Mouse (Mus musculus) cerebellum, postnatal 10 days (tissue): ENCODE results near the gene Ccdc187.

ENCODE experiments used
- DNase-seq, 2 experiments: peaks; one replicate each; pipeline ENCODE4 v3.0.0; 2021; ENCODE audit warnings: mixed read lengths in 2 of 2

Ccdc187 gene

DNA sequence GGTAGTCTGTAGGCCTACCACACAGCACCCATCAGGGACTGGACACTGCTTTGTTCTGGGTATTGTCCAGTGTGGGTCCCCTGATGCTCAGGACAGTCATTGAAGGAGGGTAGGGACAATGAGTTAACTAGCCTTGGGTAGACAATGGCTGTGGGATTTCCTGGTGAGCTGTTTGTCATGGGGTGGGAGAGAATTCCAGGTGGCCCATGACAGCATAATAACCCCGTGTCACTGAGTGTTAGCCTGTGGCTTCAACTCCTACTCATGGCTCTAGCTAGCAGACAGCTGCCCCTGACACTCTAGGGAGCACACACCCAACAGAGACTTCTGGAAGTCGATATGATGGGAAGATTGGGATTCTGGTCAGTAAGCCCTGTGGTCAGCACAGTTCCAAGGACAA is at the start of gene Ccdc187:
TSS of gene Ccdc187 (minus strand) at position 101 of the 400 bp plus-strand sequence.
- DNase-seq: no peak

DNA sequence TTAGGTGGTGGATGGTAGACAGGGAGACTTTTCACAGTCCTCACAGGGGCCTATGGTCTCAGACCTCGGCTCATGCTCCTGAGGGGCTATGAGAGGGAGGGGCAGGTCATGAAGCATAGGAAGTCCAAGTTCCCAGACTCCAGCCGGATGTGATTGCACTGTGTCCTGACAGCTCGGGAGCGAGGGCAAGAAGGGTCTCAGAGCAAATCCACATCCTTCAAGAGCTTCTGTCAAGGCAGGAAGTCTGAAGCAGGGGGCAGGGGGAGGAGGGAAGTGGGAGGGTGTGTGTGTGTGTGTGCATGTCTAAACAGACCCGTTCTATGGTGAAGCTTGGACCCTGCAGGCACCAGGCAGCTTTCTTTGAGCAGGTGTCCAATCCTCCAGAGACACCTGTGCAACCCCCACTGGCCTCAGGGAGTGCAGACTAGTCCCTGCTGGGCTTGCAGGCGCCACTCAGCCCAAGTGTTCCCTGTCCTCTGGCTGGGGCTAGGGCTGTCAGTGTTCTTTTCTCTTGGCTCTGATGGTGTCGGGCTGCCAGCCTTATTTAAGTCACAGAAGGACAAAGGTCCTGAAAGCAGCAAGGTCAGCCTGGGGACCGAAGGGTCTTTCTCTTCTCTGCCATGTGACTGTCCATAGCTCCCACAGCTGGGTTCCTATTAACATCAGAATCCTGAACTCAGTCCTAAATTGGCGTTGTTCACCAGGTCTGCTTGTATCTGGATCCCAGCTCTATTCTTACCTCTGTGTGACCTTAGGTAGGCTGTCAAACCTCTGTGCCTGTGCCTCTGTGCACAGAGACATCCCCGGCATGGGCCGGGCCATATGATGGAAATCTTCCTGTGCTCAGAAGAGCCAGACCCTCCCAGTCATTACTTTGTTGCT is 48.5 kb upstream of the Ccdc187 start:
- no peak for DNase-seq

DNA sequence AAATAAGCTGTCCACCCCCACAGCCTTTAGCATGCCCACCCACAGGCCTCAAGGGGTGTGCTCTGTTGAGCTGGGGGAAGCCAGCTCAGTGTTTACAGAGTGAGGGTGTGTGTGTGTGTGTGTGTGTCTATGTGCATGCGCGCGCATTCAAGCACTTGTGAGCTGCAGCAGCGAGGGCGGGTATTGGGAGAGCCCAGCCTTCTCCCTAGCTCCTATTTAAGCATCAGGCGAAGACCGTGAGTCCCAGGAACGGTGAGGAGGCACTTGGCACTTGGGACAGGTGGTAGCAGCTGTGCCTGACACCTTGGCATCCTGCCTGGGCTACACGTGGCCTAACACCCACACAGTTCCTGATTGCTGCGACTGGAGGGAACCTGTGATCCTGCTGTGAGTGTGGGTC is 47.7 kb upstream of the Ccdc187 start:
- DNase-seq: peak; percentile 73 to 79

DNA sequence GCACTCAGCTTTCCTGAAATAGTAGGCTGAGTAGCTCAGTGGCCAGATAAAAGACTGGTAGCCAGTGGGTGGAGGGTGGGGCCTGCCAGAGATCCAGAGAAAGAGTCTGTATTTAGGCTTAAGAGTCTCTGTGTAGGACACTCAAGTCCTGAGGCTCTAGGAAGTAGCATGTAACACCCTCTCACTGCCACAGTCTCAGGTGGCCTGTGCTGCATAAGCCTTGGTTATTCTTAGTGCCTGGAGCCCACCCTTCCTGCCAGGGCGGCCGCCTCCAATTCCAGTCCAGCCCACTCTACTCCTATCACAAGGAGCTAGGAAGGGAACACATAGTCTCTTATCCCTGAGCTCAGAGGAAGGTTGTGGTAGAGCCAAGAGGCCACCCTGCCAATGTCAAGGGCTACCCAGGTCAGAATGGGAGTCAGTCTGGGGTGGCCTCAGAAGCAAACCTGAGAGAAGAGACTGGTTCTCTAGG is 47.2 kb upstream of the Ccdc187 start:
- no peak for DNase-seq

DNA sequence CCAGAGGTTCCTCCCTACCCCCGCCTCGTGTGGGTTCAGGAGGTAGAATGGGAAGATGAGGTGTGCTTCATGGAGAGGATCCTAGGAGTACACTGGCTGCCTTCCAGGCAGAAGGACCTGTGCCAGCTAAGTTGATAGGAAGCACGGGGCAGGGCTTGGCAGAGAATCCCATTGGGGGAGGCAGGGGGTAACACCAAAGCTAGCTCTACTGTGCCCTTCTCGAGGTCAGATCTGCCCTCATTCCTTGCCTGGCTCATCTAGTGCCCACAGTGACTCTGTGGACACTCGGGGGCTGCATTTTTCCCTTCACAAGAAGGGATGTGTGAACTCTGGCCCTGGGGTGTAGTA is 44.8 kb upstream of the Ccdc187 start:
- DNase-seq: peak; percentile 72

DNA sequence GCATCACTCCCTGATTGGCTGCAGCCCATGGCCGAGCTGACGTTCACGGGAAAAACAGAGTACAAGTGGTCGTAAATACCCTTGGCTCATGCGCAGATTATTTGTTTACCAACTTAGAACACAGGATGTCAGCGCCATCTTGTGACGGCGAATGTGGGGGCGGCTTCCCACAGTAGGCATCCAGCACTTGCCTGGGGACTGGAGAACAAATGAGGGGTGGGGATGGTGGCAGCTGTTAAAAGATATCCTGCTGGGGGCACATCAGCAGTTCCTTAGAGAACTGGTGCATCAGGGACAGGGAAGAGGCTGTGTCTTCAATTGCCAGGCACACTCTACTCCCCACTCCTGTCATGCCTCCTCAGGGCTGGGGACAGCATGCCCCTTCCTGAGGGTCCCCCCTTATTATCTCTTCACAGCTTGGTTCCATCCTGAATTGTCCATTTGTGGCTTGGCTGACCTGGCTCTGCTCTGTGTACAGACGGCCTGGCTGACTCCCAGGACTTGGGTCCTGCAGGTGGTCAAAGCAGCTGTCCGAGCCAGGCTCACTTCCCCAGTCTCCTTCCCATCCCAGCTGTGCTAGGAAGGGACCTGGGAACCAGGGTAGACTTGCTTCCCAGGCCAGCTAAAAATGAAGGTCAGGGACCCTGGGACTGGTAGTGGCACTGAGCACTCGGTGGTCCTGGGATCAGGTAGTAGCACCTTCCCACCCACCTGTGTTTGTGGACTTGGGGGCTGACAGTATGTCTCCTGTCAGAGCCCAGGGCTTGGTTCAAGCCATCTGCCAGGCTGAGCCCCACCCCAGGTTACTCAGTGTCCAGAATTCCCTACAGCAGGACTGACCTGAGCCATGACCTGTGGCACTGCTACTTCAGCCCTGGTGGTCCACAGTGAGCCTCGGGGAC is 44.2 kb upstream of the Ccdc187 start:
- DNase-seq: peak; percentile 83 to 84

DNA sequence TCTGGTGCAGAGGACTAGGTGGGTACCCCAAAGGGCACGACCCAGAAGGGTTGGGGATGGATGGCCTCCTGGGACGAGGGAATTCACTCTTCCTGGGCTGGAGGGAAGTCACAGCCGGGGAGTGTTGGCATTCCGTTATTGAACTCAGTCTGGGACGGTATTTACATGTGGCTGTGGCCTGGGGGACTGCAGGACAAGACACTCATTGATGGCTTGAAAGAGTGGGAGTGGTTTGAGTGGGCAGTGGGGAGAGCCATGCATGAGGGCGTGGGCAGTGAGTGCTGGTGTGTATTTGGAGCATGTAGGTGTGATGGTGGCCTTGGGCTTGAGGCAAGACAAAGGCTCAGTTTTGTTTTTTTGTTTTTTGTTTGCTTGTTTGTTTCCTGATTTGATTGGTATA is 36.3 kb upstream of the Ccdc187 start:
- no peak for DNase-seq

DNA sequence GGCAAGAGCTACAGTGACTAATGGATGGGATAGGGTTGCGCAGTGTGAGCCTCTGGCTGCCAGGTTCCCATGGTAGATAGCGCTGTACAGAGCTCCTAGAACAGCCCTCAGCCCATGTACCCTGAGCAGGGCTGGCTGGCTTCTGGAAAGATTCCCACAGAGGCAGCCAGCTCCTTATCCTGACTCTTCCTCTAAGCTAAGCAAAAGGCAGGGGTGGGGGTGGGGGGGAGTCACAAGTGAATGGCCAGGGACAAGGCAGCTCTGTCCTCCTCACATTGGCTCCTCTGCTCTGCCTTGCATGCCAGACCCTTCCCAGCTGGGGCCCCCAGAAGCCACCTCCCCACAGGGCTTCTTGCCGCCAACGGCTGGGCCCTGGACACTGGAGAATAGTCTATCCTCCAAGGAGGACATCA is 35.7 kb upstream of the Ccdc187 start:
- peak in 1 of 2 experiments; percentile 63 for DNase-seq

DNA sequence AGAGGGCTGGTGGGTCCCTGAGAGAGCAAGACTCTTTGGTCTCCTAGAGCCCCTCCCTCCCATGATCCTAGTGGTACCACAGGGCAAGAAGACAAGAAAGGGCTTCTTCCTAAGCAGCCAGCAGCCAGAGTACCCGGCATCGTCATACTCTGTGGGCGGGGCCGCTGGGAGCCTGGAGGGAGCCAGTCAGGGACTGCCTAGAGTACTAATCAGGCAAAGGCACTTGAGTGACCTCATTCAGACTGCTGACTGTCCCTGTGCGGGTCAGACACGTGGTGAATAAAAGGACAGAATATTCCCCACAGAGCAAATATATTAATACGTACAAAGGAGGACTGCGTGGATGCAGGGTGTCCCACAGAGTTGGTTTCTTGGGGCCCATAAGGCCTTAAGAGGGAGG is 35.0 kb upstream of the Ccdc187 start:
- peak; percentile 61 to 70 for DNase-seq

DNA sequence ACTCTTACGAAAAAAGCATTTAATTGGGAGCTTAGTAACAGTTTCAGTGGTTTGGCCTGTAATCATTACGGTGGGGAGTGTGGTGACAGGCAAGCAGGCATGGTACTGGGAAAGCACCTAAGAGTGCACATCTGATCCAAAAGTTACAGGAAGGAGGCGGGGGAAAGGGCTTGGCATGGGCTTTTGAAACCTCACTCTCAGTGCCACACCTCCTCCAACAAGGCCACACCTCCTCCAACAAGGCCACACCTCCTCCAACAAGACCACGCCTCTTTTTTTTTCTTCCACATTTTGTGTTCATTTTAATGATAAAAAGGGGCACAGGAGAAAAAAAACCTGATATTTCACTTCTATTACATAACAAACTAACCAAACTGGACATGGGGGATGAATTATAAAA is 33.5 kb upstream of the Ccdc187 start:
- no peak for DNase-seq

DNA sequence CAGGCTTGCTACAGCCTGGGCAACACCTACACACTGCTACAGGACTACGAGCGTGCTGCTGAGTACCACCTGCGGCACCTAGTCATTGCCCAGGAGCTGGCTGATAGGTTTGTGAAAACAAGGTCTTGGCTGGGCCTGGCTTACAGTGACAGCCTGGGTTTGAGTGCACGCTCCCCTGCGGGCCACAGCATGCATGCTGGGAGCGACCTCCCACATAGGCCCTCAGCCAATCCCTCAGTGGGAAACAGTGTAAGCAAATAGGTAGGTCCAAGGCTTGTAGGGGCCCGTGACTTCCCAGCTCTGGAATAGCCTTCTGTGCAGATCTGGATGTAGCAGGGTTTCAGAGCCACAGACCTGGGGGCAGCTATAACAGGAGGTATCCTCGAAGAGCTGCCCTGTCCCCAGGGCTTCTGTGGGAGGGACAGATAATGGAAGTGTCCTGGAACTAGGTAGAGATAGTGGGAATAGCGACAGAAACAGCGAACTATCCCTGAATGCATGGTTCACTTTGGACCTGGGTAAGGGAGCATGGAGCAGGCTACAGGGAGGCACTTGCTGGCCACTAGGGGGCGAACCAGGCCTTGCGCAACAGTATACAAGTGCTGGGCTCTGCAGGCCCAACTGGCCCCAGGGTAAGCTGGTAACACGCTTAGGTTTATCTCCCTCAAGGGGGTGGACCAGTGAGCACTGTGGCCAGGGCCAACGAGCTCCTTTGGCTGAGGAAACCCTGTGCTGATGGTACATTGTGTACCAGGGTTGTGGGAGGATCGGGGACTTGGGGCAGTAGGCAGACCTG is 31.2 kb upstream of the Ccdc187 start:
- DNase-seq: peak; percentile 75 to 79

DNA sequence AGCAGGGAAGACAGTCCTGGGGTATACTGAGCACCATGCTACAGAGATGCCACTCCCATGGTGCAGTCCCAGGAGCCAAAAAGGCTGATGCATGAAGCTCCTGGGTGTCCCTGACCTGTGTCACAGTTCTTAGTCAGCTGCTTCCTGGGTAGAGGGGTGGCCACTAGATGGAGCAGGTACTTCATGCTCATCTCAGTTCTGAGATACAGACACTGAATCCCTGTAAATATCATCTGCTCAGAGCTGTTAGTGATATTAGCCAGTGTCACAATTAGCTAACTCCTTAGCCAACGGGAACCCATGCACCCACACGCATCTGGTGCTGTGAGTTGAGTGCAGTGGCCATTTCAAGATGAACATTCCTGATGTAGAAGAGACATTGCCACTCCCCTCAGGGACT is 30.6 kb upstream of the Ccdc187 start:
- peak; percentile 59 to 61 for DNase-seq

DNA sequence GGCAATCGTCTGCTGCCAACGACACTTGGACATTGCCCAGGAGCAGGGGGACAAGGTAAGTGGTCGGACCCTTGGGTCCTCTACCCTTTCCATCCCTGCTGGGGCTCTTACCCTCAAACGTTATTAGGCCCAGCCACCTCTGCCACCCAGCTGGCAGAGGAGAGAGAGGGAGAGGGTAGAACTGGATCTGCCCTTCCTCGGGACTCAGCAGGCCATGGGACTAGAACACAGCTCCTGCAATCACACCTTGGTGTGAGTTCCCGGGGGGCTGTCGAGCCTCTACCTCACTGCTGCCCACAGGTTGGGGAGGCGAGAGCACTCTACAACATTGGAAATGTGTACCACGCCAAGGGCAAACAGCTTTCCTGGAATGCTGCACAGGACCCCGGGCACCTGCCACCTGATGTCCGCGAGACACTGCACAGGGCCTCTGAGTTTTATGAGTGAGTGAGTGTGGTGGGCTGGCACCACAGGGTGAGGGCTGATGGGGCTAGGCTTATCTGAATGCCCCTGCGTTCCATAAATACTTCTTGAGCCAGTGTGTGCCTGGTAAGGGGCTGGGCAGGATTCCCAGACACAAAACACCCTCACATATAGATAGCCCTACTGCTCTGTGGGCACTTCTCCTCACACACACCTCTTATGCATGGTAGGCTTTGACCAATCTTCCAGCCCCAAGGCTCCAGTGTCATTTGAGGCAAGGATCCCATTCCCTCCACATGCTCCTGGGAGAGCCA is 29.4 kb upstream of the Ccdc187 start:
- no peak for DNase-seq

DNA sequence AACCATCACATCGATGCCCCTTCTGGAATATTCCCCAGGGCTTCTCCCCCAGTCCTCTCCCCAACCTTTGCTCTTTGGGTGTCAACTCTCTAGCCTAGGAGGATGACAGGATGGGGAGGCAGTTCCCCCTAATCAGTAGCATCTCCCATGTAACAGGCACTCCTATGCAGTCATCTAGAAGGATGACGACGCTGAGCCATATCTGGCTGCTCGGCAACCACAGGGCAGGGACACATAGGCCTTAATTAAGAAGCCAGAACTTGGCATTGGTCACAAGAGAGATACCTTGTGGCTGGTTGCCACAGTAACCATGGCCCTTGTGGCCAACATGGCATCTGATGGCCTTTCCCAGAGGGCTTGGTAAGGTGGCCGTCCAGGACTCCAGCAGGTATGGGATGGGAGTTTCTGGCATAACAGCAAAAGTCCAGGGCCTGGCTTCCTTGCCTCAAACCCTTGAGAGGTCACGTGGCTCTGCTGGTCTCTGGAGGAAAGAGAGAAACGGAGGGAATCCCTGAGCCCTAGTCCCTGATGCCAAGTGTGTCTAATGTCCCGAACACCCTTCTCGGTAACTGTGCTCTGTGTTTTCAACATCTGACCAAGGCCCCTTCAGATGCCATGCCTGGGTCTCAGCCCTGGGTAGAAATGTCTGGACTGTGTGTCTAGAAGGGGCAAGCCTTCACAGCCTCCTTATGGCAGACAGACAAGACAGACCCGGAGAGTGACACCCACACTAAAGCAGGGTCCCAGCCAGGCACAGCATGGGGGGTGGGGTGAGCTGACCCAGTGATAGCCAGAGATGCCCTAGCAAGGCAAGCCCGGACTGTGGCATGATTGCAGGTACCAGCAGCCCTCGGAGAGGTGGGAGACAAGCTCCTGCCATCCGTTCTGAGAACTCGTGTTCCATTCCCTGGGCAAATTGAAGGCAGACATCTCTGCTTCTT is 26.2 kb upstream of the Ccdc187 start:
- peak; percentile 48 to 55 for DNase-seq

DNA sequence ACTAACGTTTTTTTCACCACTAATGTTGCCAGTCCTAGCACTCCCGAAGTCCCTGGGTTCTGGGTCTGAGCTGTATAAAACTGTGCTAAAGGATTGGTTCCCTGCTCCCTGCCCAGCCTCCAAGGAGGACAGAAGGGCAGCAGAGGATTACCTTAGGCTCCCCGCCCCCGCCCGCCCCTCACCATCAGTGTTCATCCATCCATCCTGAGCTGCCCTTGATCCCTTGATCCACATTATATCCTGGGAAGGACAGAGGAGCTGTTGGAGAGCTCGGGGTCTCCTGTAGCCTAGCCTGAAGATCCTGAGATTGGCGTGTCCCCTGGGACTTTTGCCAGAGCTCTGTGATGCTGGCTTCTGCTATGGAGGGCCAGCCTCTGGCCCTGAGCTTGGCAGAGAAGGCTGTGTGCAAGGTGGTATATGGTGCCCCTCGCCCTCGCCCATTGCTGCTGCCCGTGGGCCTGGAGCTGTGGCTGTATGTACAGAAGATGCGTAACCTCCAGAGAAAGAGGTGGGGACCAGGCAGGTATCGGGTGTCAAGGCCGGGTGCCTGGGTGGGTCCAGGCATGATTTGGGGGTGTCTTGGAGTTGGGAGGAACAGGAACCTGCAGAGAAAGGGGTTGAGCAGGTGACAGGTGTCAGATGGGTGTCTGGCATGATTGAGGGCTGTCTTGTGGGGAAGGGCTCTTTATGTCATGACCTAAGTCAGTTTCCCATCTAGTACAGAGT is 25.3 kb upstream of the Ccdc187 start:
- peak; percentile 55 to 62 for DNase-seq

DNA sequence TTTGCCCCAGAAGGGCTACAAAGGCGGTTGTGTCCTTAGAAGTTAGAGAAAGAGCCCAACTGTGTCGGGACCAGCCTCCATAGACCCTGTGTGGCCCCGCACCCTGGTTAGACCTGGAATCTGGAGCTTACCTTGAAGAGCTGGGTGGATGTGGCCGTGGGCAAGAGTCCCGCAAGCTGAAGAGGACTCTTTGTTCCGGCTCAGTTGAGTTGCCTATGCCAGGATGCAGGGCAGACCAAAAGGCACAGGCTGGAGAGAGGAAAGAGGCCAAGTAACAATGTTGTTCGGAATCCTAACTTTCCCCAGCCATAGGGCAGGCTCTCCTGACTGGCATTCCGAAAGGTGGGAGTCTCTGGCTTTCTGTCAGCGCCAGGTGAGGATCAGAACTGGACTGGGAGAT is 24.8 kb upstream of the Ccdc187 start:
- DNase-seq: peak; percentile 51 to 55

DNA sequence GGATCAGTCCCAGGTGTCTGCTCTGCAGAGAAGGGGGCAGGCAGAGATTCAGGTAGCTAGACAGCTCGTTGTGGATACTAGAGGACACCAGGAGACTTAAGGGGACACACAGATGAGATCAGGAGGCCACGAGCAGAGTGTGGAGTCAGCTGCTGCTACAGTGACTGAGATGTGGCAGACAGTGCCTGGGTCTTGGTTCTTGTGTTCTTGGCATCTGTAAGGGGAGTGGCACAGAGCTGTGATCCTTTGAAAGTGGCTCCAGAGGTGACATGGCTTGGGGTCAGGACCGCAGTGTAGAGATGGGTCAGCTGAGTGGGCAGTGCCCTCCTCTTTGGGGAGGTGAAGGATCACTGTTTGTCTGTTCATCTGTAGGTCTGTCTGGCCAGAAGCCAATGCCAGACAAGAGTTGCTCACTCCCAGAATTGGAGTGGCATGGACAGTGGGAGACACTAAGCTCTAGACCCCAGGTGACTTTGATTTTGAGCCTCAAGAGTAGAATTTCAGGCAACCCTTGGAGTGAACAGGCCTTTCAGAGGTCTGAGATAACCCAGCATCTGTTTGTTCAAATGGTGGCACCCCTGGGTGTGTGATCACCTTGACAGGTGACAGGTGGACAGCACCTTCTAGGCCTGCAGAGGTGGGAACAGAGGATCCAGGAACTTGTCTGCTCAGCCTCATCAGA is 23.8 kb upstream of the Ccdc187 start:
- DNase-seq: peak in 1 of 2 experiments; percentile 25

DNA sequence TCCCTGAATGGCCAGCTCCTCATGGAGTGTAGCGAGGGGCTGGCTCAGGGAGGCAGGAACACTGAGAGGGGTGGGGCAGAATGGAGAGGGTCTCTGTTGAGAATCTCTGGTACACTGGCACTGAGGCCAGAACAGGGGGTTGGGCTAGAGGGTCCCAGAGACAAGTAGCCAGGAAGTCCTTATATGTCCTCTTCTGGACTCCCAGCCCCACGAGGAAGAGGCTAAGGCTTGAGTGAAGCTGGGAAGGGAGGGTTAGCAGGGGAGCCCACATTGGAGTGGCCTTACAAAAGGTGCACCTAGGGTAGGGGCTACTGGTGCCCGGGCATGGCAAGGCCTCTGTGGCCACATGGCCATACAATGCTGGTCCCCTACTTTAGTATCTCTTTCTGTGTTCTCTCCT is 23.0 kb upstream of the Ccdc187 start:
- DNase-seq: no peak

DNA sequence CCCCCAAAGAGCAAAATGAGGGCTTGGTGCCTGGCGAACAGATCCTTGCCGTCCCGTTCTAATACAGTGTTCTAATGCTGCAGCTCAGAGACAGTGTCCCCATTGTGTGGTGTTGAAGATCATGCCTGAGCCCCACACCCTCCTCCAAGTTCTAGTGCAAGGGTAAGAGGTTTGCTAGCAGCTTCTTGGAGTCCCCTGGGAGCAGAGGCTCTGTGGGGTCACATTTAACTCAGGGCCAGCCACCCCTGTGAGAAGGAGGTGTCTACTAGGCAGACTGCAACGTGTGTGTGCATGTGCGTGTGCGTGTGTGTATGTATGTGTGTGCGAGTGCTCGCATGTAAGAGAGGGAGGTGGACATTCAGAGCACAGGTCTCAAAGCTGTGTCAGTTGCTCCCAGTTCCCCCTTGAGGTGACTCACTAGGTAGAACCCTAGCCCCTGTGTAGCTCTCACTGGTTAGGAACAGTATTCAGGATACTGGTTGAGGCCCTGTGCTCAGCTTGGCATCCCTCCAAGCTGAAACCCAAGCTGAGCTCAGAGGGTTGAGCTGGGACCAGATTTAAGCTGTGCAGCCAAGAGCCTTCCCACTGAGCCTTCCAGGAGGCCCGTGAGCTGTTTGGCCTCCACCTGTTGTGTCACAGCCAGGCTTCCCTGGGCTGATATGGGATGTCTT is 22.4 kb upstream of the Ccdc187 start:
- peak; percentile 56 to 61 for DNase-seq
